Mouse (Mus musculus): ENCODE measurements at regions not wholly inside any gene's neighbourhood (a gene's known extent, or its start where the extent isn't known, plus 50 kb on each side); places are given as distances from the start of the nearest gene placed in this dataset.
A peak's percentile ranks its signal among the peaks of the same experiment; 100 is the strongest.

- no peak for DNase-seq (ENCODE audit: low read depth, low spot score)
Observed at GRCm38 (mm10) chr14:54148626-54149025, 105.3 kb downstream of the Dad1 start.

GRCm38 (mm10) chr14:54148121-54148520 is 105.8 kb downstream of the Dad1 start:
- DNase-seq (ENCODE audit: low read depth, low spot score): no peak

- no peak for DNase-seq (ENCODE audit: low read depth, low spot score)
Observed at GRCm38 (mm10) chr14:54147546-54147945, 106.4 kb downstream of the Dad1 start.

GRCm38 (mm10) chr14:54145743-54146741 is 107.9 kb downstream of the Dad1 start:
- DNase-seq (ENCODE audit: low read depth, low spot score): no peak

- no peak for DNase-seq (ENCODE audit: low read depth, low spot score)
Observed at GRCm38 (mm10) chr14:54143828-54144227, 110.1 kb downstream of the Dad1 start.

GRCm38 (mm10) chr14:54138288-54138687 is 115.6 kb downstream of the Dad1 start:
- DNase-seq (ENCODE audit: low read depth, low spot score): no peak

GRCm38 (mm10) chr14:54136538-54136937 is 117.4 kb downstream of the Dad1 start:
- DNase-seq (ENCODE audit: low read depth, low spot score): no peak

- DNase-seq (ENCODE audit: low read depth, low spot score): no peak
Observed at GRCm38 (mm10) chr14:54128334-54128733, 125.6 kb downstream of the Dad1 start.

- no peak for DNase-seq (ENCODE audit: low read depth, low spot score)
Observed at GRCm38 (mm10) chr14:54125510-54125909, 128.4 kb downstream of the Dad1 start.

- no peak for DNase-seq (ENCODE audit: low read depth, low spot score)
Observed at GRCm38 (mm10) chr14:54121973-54122372, 131.9 kb downstream of the Dad1 start.

GRCm38 (mm10) chr14:54121340-54121739 is 132.6 kb downstream of the Dad1 start:
- no peak for DNase-seq (ENCODE audit: low read depth, low spot score)

- DNase-seq (ENCODE audit: low read depth, low spot score): no peak
Observed at GRCm38 (mm10) chr14:54120194-54120593, 133.7 kb downstream of the Dad1 start.

GRCm38 (mm10) chr14:54117607-54118006 is 136.3 kb downstream of the Dad1 start:
- DNase-seq (ENCODE audit: low read depth, low spot score): peak; percentile 78

- DNase-seq (ENCODE audit: low read depth, low spot score): no peak
Observed at GRCm38 (mm10) chr14:54113216-54113615, 140.7 kb downstream of the Dad1 start.

GRCm38 (mm10) chr14:54110971-54111370 is 142.9 kb downstream of the Dad1 start:
- DNase-seq (ENCODE audit: low read depth, low spot score): no peak

- no peak for DNase-seq (ENCODE audit: low read depth, low spot score)
Observed at GRCm38 (mm10) chr14:54109129-54109528, 144.8 kb downstream of the Dad1 start.

- peak; percentile 79 for DNase-seq (ENCODE audit: low read depth, low spot score)
Observed at GRCm38 (mm10) chr14:54108311-54109074, 145.4 kb downstream of the Dad1 start.

GRCm38 (mm10) chr14:54107204-54107796 is 146.6 kb downstream of the Dad1 start:
- DNase-seq (ENCODE audit: low read depth, low spot score): peak; percentile 58

- DNase-seq (ENCODE audit: low read depth, low spot score): no peak
Observed at GRCm38 (mm10) chr14:54104243-54104642, 149.7 kb downstream of the Dad1 start.

GRCm38 (mm10) chr14:54103541-54103940 is 150.4 kb downstream of the Dad1 start:
- no peak for DNase-seq (ENCODE audit: low read depth, low spot score)

- no peak for DNase-seq (ENCODE audit: low read depth, low spot score)
Observed at GRCm38 (mm10) chr14:54103115-54103514, 150.8 kb downstream of the Dad1 start.

- no peak for DNase-seq (ENCODE audit: low read depth, low spot score)
Observed at GRCm38 (mm10) chr14:54101775-54102174, 152.1 kb downstream of the Dad1 start.

Measured in ES-CJ7 (cell line).